Mouse (Mus musculus) cerebellum, adult (tissue): ENCODE results near the gene Il2.
A peak's percentile ranks its signal among the peaks of the same experiment; 100 is the strongest.

ENCODE experiments used
- ATAC-seq: cut with Nextera tagmentation; 2 replicates; pipeline ENCODE4 v1.9.2; 2017; ENCODE audit warnings: mild to moderate bottlenecking, moderate library complexity, mixed read lengths; ENCODE audit not compliant: insufficient number of reproducible peaks, low FRiP score, low TSS enrichment

The Il2 gene

DNA sequence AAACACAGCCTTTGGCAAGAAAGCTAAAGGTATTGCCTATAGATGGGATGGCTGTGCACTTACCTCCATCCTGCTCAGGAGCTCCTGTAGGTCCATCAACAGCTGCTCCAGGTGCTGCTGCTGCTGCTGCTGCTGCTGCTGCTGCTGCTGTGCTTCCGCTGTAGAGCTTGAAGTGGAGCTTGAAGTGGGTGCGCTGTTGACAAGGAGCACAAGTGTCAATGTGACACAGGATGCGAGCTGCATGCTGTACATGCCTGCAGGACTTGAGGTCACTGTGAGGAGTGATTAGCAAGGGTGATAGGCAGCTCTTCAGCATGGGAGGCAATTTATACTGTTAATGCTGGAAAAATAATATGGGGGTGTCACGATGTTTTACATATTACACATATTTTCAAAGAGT is at the start of gene Il2:
Gene Il2 (minus strand): TSS at position 305 of the 400 bp plus-strand sequence.
- no peak for ATAC-seq

DNA sequence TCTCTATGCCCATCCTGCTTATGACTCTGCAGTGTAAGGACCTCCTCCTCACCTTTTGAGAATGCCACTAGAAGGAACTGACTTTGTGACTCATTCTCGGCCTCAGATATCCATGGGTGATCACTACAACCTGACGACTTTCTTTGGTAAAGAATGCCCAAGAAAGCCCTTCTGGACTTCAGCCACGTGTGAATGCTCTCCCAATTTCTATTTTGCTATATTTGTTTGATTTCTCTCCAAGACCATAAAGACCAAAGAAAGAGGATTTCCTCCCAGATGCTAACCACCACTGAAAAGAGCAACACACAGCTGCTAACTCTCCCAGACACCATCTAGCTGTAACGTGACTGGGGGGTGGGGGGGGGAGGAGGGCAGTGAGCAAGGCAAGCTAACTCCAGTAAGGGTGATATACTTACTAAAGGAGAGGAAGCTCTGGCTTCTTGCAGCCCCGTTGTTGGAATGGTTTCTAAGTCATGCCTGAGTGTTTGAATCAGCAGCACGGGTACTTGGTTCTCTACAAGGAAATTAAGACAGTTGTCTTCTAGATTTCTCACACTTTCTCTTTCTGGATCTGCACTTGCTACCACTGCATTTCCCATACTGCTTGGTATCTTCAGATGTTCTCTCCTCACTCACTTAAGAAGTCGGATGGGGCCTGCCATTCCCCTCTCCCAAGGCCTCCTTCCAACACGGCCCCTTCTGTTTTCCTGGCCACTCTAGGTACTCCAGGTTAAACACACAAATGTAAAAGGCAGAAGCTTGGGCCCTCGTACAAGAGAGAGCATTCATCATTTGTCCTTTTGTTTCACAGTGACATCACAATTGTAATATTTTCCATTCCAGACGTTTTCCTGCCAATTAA is 49.2 kb upstream of the Il2 start:
- ATAC-seq, result no peak

DNA sequence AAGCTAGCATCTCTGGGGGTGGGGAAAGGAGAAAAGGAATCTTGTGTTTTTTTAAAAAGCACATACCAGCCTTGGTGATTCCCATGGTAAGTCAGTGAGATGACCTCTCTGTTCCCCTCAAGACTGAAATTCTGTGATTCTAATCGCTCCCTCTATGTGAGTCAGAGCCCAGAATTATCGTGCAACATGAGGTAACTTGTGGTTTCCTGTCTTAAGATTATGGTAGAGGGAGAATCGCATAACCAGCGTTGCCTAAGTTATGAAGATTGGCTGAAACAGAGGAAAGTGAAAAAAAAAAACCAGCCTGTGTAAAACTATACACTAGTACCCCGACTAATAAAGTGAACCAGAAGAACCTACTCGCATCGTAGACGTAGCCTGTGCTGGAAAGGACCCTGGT is 47.5 kb upstream of the Il2 start:
- no peak for ATAC-seq

GRCm38 (mm10) chr3:37169283-37169682 is 43.5 kb upstream of the Il2 start:
- ATAC-seq, result no peak

- no peak for ATAC-seq
Observed at GRCm38 (mm10) chr3:37161096-37161495, 35.3 kb upstream of the Il2 start.

DNA sequence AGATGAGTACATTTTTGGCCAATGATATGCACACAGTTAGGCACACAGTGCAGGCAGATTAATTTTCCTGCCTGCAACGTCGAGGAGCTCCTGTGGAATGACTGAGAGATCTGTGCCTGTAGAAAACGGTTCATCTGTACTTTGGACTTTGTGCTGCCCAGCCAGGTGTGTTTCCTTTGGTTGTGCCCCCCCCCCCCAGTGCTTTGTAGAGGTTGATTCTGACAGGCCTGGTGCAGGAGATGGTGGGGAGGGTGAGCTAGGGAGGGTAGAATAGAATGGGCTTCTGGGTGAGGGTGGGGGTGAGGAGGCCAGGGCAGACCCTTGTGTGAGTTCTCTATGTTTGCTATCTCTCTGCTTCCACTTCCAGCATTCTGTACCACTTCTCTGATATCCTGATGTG is 32.5 kb upstream of the Il2 start:
- no peak for ATAC-seq

- no peak for ATAC-seq
Observed at GRCm38 (mm10) chr3:37157082-37157481, 31.3 kb upstream of the Il2 start.

DNA sequence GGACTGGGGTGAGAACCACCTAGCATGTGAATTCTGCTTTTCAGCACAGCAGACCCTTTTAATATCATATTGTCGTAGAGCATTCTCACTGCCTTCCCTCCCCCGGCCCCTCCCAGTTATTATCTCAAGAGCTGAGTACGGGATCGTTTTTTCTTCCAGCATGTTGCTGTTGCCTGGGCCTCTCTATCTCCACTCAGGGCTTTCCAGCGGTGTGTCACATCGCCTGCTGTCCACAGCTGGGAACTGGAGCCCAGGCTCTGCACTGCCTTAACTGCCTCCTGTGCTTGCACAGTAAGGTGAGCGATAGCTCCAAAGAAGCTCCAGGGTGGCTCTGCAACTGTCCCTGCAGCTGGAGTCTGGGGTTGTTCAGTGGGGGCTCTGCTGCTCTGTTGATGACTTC is 28.6 kb upstream of the Il2 start:
- no peak for ATAC-seq

- ATAC-seq, result no peak
Observed at GRCm38 (mm10) chr3:37153004-37153403, 27.2 kb upstream of the Il2 start.

DNA sequence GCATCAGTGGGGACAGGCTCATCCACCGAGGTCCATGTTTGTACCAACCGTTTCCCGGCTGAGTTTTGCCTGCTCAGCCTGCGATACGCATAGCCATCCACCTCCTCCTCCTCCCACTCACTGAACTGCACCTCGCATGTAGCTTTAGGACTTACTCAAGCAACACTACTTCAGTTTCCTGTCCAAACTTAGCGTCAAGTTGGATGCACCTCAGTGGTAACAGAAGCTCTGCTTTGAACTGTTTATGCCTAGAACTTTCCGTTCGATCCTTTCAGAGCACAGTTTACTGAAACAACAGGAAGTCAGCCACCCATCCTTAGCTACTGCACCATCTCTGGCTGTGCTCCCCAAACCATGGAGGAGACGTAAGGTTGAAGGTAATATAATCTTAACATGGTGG is 26.5 kb upstream of the Il2 start:
- ATAC-seq, result no peak

DNA sequence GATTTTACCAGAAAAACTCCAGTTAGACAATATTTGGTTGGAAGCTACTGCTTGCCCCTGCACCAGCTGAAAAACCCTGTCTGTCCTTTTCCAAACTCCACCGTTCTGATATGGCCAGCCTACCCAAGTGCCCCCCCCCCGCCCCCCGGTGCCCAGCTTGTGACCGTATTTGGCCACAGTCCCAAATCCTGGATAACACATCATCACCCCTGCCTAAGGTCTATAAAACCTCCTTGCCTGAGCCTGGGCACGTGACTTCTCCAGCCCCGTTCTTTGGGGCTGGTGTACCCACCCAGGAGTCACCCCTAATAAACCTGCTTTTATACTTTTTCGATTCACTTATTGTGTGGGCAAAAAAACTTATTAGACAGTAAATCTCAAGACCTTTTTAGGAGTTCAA is 21.1 kb upstream of the Il2 start:
- ATAC-seq, result no peak

DNA sequence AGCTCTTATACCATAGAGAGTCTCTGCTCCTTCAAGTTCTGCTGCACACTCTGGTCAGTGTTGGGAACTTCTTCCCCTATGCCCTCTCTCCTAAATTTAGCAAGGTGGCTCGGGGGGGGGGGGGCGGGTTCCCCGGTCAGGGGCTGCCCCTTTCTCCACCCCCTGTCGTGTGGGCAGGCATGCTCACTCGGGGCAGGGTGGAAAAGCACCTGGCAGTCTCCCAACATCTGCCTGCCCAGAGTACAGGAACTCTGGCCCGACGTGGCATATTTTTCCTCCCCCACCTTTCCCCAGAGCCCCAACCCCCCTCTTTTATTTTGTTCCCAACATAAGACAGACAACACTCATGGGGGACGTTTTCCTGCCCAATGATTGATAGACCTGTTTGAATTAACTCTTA is 20.6 kb upstream of the Il2 start:
- no peak for ATAC-seq

GRCm38 (mm10) chr3:37144979-37145378 is 19.2 kb upstream of the Il2 start:
- ATAC-seq, result no peak

DNA sequence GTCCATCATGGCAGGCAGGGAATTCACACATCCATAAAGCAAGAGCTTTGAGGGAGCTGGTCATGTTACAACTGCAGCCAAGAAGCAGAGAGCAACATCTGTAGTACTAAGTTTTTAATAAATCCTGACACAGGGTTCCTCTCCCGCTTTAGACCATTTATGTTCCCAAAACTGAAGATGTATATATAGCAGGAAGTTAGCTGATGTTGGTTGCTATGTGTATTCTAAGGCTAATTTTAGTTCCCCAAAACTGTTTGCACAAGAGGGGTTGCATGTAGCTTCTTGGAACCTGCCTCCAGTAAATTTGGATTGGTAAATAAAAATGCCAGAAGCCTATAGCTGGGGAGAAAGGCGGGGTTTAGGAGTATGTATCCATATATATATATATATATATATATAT is 16.1 kb upstream of the Il2 start:
- no peak for ATAC-seq

GRCm38 (mm10) chr3:37140168-37140906 is 14.6 kb upstream of the Il2 start:
- no peak for ATAC-seq

DNA sequence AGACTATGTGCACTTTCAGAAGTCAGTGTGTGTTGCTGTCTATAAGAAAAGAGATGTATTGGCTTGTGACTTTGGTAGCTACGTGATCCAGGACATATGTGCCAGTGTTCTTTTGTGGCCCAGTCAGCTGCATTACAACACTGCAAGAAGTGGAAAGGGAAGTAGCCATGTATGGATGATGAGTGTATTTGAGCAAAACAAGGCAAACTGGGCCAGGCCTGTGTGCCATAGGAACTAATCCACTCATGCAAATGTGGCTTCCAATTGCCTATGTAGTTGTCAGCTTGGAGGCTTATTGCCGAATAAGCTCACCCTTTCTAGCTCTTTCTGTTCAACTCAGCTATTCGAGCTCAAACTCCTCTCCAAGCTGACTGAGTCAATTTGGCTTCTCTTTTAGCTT is 13.4 kb upstream of the Il2 start:
- no peak for ATAC-seq

DNA sequence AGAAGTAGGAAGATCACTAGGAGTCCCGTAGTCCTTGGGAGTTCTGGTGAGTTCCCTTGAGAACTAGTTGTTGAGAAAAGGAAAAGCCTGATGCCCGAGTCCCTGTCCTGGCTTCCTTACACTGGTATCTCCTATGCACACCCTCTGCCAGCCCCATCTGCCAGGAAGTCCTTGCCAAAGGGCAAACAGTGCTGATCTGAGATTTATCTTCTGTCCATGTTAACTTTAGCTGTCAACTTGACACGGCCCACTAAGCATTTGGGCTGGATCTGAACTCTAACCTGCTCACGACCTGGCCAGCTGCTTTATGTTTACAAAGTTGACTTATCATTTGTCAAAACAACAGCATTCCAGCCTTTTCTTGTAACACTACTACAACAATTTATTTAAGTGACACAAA is 11.5 kb upstream of the Il2 start:
- peak; percentile 31; the same call in 1 of the 2 replicates for ATAC-seq

DNA sequence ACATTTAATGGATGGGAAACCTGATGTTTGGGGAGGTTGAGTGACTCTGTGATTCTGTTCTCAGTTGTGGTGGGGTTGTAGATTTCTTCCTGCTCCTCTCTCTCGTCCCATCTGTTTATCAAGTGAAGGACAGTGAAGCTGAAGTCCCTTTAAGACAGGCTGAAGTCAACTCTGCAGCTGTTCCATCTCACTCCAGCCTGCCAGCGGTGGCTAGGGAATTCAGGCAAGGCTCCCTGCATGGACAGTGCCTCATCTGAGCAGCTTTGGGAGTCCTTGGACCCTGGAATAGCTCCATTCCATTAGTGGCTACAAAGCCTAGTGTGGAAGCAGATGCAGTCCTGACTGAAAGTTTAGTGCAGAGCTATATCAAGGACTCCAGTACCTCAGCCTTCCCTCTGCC is 3.3 kb upstream of the Il2 start:
- ATAC-seq, result no peak

GRCm38 (mm10) chr3:37128269-37128668 is 2.5 kb upstream of the Il2 start:
- ATAC-seq, result no peak

DNA sequence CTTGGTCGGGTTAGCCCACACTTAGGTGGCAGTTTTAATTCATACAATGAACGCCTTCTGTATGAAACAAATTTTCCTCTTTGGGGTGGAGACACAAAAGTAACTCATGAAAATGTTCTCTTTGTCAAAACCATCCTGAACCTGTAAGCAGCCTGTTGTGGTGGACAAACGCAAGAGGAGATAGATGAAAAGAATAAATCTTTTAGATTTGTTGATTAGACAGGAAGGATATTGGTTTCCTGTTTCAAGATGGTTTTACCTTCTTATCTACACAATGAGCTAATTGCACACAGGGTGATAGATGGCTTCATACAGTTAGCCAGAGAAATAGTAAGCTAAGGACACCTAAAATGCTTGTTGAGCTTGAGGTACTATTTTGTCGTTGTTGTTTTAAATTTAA is 403 bp upstream of the Il2 start:
- no peak for ATAC-seq

DNA sequence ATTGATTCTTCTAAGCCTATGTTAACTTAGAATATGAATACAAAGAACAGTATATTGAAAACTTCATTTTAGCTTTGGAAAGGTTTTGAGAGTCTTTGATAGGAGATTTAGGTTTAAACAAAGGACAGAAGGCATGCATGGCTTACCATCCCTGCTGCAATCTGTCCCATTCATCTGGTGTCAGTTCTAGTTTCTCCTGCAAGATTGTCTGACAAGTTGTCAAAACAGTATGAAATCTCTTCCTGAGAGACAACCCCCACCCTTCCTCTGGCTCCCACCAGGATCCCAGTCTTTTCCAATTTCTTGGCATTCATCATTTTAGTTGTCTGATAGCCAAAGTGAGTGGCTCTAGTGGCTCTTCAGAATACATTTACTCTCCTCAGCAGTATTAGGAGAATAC is 35.0 kb downstream of the Il2 start:
- ATAC-seq, result no peak

- ATAC-seq, result no peak
Observed at GRCm38 (mm10) chr3:37084860-37085259, 40.9 kb downstream of the Il2 start.
